Mouse (Mus musculus): Measurements from ENCODE around the gene Smco2. TPM values are rescaled to one million over a fixed set of nuclear protein-coding genes. Genes with fewer than 3 reads are reported as not detected.

Smco2 gene
- polyA plus RNA-seq, 1 experiment from 2014 or later: not detected

- no peaks in the 10 kb centered on the region for H3K9me3 ChIP-seq (ENCODE audit: control insufficient read depth, low read length)
- no peak overlapping the region for H3K4me3 ChIP-seq (ENCODE audit: low read depth, low read length)
- H3K27ac ChIP-seq (replicated peaks; ENCODE audit: low read depth, low read length): no peak overlapping the region
- no peak overlapping the region for H3K4me2 ChIP-seq (ENCODE audit: low read depth, low read length)
- H3K36me3 ChIP-seq (ENCODE audit: control insufficient read depth, insufficient read depth, low read length): no peaks in the 10 kb centered on the region
- ATAC-seq (ENCODE audit: low read depth) (no peak), DNase-seq (ENCODE audit: low spot score) (no peak)
- WGBS: 91% methylated on average over 6 of the region's 6 CpGs
- H3K4me1 ChIP-seq (ENCODE audit: control insufficient read depth, insufficient read depth, low read length): peaks cover 8% of the 10 kb centered on the region
- no peaks in the 10 kb centered on the region for H3K27me3 ChIP-seq (replicated peaks; ENCODE audit: control insufficient read depth, insufficient read depth, low read length)
- no peak overlapping the region for H3K9ac ChIP-seq (ENCODE audit: low read depth, low read length)
Measured at GRCm38 (mm10) chr6:146918341-146918740, 68.4 kb downstream of the Smco2 start.

Other genes starting within 250 kb of the Smco2 start
- gene Med21, start 207.6 kb upstream of the Smco2 start, polyA plus RNA-seq (2014; fragmentation: Nextera tagmentation; extraction: Ambion mirVana): 129 and 131 TPM in 2 replicates
- gene Tm7sf3, start 207.3 kb upstream of the Smco2 start, polyA plus RNA-seq (2014; fragmentation: Nextera tagmentation; extraction: Ambion mirVana): 53.1 and 56.7 TPM in 2 replicates
- gene Stk38l, start 125.1 kb upstream of the Smco2 start, polyA plus RNA-seq (2014; fragmentation: Nextera tagmentation; extraction: Ambion mirVana): 18.4 and 18.5 TPM in 2 replicates
- 2.6 and 4.1 TPM in 2 replicates for gene Arntl2, start 54.0 kb upstream of the Smco2 start, polyA plus RNA-seq (2014; fragmentation: Nextera tagmentation; extraction: Ambion mirVana)
- 55.5 and 59.2 TPM in 2 replicates for gene Ppfibp1, start 38.4 kb downstream of the Smco2 start, polyA plus RNA-seq (2014; fragmentation: Nextera tagmentation; extraction: Ambion mirVana)
- gene 1700034J05Rik, start 104.3 kb downstream of the Smco2 start, polyA plus RNA-seq (2014; fragmentation: Nextera tagmentation; extraction: Ambion mirVana): 0.31 and 0.57 TPM in 2 replicates
- gene Rep15, start 182.5 kb downstream of the Smco2 start, polyA plus RNA-seq (2014; fragmentation: Nextera tagmentation; extraction: Ambion mirVana): 1.00 and 1.4 TPM in 2 replicates
- 89.3 and 99.8 TPM in 2 replicates for gene Mrps35, start 192.7 kb downstream of the Smco2 start, polyA plus RNA-seq (2014; fragmentation: Nextera tagmentation; extraction: Ambion mirVana)
- 0.48 and 1.5 TPM in 2 replicates for gene Mansc4, start 236.9 kb downstream of the Smco2 start, polyA plus RNA-seq (2014; fragmentation: Nextera tagmentation; extraction: Ambion mirVana)
- gene Klhl42, start 241.3 kb downstream of the Smco2 start, polyA plus RNA-seq (2014; fragmentation: Nextera tagmentation; extraction: Ambion mirVana): 12.5 and 13.3 TPM in 2 replicates